Mouse (Mus musculus) hindbrain, embryonic 13.5 days (tissue): ENCODE data around the gene March5. TPM values are rescaled to one million over a fixed set of nuclear protein-coding genes. Genes with fewer than 3 reads are reported as not detected.
"Not testable (repeated sequence)": the region's sequence is repeated elsewhere in the genome, so short reads cannot be mapped to it uniquely, and the experiment has no call there.

Source experiments
- ATAC-seq: fragments of 200-750 bp; cut with Nextera tagmentation; 2 replicates; pipeline ENCODE4 v1.8.0; 2017; ENCODE audit warnings: moderate TSS enrichment; ENCODE audit not compliant: low FRiP score
- H3K27ac ChIP-seq: fragments of 300-500 bp; sonication (generic); 2 replicates; pipeline ENCODE4 v1.5.1; 2015; ENCODE audit warnings: inconsistent platforms, mild to moderate bottlenecking, moderate library complexity
- H3K27me3 ChIP-seq: fragments of 300-500 bp; sonication (generic); 2 replicates; pipeline ENCODE4 v1.6.1; 2015; ENCODE audit warnings: mild to moderate bottlenecking, inconsistent platforms
- H3K36me3 ChIP-seq: fragments of 300-500 bp; sonication (generic); 2 replicates; pipeline ENCODE4 v1.6.1; 2015; ENCODE audit warnings: mild to moderate bottlenecking, inconsistent platforms
- H3K4me1 ChIP-seq: fragments of 300-500 bp; sonication (generic); replicated peaks from 2 replicates; pipeline ENCODE4 v1.6.1; 2015; ENCODE audit warnings: inconsistent platforms
- H3K4me2 ChIP-seq: fragments of 300-500 bp; sonication (generic); 2 replicates; pipeline ENCODE4 v1.6.1; 2015; ENCODE audit warnings: inconsistent platforms, mild to moderate bottlenecking, moderate library complexity
- H3K4me3 ChIP-seq: fragments of 300-500 bp; sonication (generic); 2 replicates; pipeline ENCODE4 v1.5.1; 2015; ENCODE audit warnings: mild to moderate bottlenecking, inconsistent platforms
- H3K9ac ChIP-seq: fragments of 300-500 bp; sonication (generic); 2 replicates; pipeline ENCODE4 v1.6.1; 2015; ENCODE audit warnings: mild to moderate bottlenecking, inconsistent platforms
- H3K9me3 ChIP-seq: fragments of 300-500 bp; sonication (generic); 2 replicates; pipeline ENCODE4 v1.6.1; 2016; ENCODE audit warnings: inconsistent platforms
- whole genome bisulfite sequencing: fragments of 180-500 bp; shearing (Covaris S2); methylation state at CpG from one replicate; pipeline ENCODE4 v1.1.7; 2015; 5-methylcytosine and 5-hydroxymethylcytosine counted together
- polyA plus RNA-seq: library from polyadenylated mRNA; unstranded; fragments of >200 nt; fragmentation: Nextera tagmentation; extraction: Ambion mirVana; gene quantifications from 2 replicates; pipeline ENCODE4 v1.2.1, GENCODE M21; 2015

March5 gene
- polyA plus RNA-seq, 1 experiment from 2014 or later, result 114 TPM

DNA sequence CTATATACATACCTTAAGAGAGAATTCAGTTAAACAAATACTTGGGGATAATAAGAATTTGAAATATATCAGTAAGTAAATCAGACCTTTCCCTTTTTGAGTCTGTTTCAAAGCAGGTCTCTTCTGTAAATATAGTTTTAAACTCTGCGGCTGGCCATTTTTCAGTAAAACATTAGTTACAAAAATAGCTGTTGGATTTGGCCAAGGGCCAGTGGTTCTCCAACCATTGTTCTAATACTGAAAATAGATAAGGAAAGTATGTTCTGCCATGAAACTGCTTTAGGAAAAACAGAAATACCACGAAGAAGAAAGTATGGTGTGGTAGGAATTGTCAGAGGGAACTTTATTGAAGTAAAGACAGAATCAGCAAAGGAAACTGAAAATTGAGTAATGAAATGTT lies 7.4 kb downstream of the March5 start:
- Histone ChIP-seq H3K4me1 (peaks cover 1% of the 10 kb centered on the region), H3K4me2 (no peak overlapping the region), H3K27me3 (no peaks in the 10 kb centered on the region), H3K4me3 (no peak overlapping the region), H3K27ac (no peak overlapping the region), H3K9ac (no peak overlapping the region), H3K36me3 (peaks cover 57% of the 10 kb centered on the region), H3K9me3 (no peaks in the 10 kb centered on the region)
- ATAC-seq, result no peak
- 88% methylated on average over 2 of the region's 2 CpGs for WGBS

GRCm38 (mm10) chr19:37225197-37225862 lies 18.0 kb downstream of the March5 start:
- 84% methylated on average over 6 of the region's 6 CpGs for WGBS
- no peaks in the 10 kb centered on the region for H3K27me3 ChIP-seq
- H3K9ac ChIP-seq, result no peak overlapping the region
- no peak overlapping the region for H3K4me3 ChIP-seq
- H3K4me1 ChIP-seq, result no peaks in the 10 kb centered on the region
- no peak for ATAC-seq
- H3K27ac ChIP-seq, result no peak overlapping the region
- H3K36me3 ChIP-seq, result peaks cover 32% of the 10 kb centered on the region
- H3K9me3 ChIP-seq, result no peaks in the 10 kb centered on the region
- H3K4me2 ChIP-seq, result no peak overlapping the region

GRCm38 (mm10) chr19:37232598-37232997 lies 25.3 kb downstream of the March5 start:
- peaks cover 42% of the 10 kb centered on the region for H3K27me3 ChIP-seq
- 79% methylated on average over 9 of the region's 9 CpGs for WGBS
- not testable (repeated sequence) for H3K4me3 ChIP-seq, ATAC-seq, H3K4me2 ChIP-seq, H3K36me3 ChIP-seq, H3K27ac ChIP-seq, H3K9ac ChIP-seq, H3K9me3 ChIP-seq
- H3K4me1 ChIP-seq, result peaks cover 13% of the 10 kb centered on the region

GRCm38 (mm10) chr19:37233561-37234539 lies 26.5 kb downstream of the March5 start:
- Histone ChIP-seq H3K9ac (peak overlapping the region; percentile 65), H3K9me3 (no peaks in the 10 kb centered on the region), H3K4me1 (peaks cover 23% of the 10 kb centered on the region), H3K4me3 (peak overlapping the region; percentile 50), H3K4me2 (peak overlapping the region; percentile 84), H3K27ac (no peak overlapping the region), H3K36me3 (no peaks in the 10 kb centered on the region), H3K27me3 (peaks cover 46% of the 10 kb centered on the region)
- ATAC-seq, result peak; percentile 82
- WGBS, result 4% methylated on average over 63 of the region's 63 CpGs

DNA sequence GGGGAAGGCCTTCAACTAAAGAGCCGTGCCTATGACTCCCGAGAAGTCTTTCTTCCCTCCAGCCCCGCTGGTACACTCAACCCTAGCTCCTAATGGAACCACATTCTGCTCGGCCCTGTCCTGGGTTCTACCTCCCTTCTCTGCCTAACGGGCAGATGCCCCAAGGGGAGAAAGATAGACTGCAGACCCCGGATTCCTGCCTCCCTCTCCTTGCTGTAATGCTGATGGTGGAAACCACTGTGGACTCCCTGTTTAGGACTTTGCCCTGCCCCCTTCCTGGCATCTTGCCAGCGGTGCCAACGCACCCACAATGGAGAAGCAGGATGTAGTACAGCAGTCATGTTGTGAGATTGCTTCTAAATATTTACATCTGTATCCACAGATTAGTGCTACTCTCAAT lies 28.5 kb downstream of the March5 start:
- peaks cover 23% of the 10 kb centered on the region for H3K4me1 ChIP-seq
- 54% methylated on average over 8 of the region's 8 CpGs for WGBS
- H3K9ac ChIP-seq, result no peak overlapping the region
- H3K4me3 ChIP-seq, result no peak overlapping the region
- H3K27me3 ChIP-seq, result peaks cover 50% of the 10 kb centered on the region
- H3K36me3 ChIP-seq, result no peaks in the 10 kb centered on the region
- no peak overlapping the region for H3K27ac ChIP-seq
- no peak for ATAC-seq
- no peak overlapping the region for H3K4me2 ChIP-seq
- H3K9me3 ChIP-seq, result no peaks in the 10 kb centered on the region

- Histone ChIP-seq H3K27ac (no peak overlapping the region), H3K27me3 (peaks cover 47% of the 10 kb centered on the region), H3K9me3 (no peaks in the 10 kb centered on the region), H3K9ac (no peak overlapping the region), H3K4me3 (no peak overlapping the region), H3K36me3 (no peaks in the 10 kb centered on the region), H3K4me2 (no peak overlapping the region), H3K4me1 (peaks cover 23% of the 10 kb centered on the region)
- 63% methylated on average over 5 of the region's 5 CpGs for WGBS
- ATAC-seq, result no peak
Observed at GRCm38 (mm10) chr19:37237306-37237705, 30.0 kb downstream of the March5 start.

DNA sequence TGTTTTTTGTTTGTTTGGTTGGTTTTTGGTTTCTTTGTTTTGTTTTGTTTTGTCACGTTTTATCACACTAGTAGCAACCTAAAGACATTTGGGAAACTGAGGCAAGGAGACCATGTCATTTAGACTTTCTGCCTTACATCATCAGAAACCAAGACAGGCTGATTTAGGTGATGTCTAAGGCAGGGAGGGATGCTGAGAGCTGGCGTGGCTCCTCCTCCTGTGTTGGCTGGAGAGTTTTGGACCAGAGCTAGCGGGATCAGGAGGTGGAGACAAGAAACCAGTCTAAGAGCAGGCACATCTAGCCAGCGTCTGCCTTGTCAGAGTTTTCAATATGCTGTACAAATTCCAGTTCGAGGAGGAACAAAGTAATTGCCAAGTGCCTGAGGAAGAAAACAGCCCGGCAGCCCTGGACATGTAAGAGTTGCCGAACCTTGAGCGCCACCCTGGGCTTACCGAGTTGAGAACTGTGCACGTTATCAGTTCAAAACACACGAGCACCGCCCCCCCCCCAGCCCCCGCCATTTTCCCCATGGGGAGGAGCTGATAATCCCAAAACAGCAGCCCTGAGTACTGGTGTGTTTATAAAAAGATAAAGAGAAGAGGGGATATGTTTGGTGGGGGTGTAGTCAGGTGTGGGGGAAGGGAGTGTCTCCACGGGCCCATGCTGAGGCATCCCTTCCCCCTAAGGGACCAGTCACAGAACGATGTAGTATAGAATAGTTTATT lies 30.5 kb downstream of the March5 start:
- peaks cover 44% of the 10 kb centered on the region for H3K27me3 ChIP-seq
- 0 out of 2 replicates have a peak, but pooled peaks have one; percentile 19 for ATAC-seq
- H3K9me3 ChIP-seq, result no peaks in the 10 kb centered on the region
- H3K9ac ChIP-seq, result no peak overlapping the region
- H3K4me2 ChIP-seq, result 0 out of 2 replicates have a peak overlapping the region, but pooled peaks have one; percentile 13
- H3K4me1 ChIP-seq, result peaks cover 23% of the 10 kb centered on the region
- 15% methylated on average over 15 of the region's 15 CpGs for WGBS
- no peak overlapping the region for H3K4me3 ChIP-seq
- no peaks in the 10 kb centered on the region for H3K36me3 ChIP-seq
- H3K27ac ChIP-seq, result no peak overlapping the region

- Histone ChIP-seq H3K9me3 (no peaks in the 10 kb centered on the region), H3K27ac (no peak overlapping the region), H3K36me3 (no peaks in the 10 kb centered on the region), H3K4me2 (no peak overlapping the region), H3K4me3 (no peak overlapping the region), H3K4me1 (peaks cover 21% of the 10 kb centered on the region), H3K9ac (no peak overlapping the region), H3K27me3 (peaks cover 38% of the 10 kb centered on the region)
- 8% methylated on average over 7 of the region's 7 CpGs for WGBS
- no peak for ATAC-seq
Observed at GRCm38 (mm10) chr19:37238651-37239050, 31.3 kb downstream of the March5 start.

DNA sequence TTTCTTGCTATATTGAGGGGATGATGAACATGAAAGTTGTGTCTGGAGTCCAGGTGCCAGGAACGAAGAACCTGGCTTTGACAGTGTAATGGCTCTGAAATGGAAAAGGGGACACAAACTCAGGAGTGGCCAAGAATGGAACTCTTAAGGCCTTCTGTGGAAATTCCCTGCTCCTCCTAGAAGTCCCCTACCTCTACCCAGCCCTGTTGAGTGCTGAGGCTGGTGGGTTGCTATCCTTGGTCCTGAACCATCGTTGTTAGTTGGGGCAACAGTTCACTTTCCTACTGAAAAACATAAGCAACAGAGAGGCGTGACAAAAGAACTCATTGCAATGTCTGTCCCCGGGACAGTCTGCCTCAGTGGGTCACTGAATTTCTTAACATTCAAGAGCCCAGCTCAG lies 31.8 kb downstream of the March5 start:
- H3K9ac ChIP-seq, result no peak overlapping the region
- H3K4me1 ChIP-seq, result peaks cover 17% of the 10 kb centered on the region
- H3K27me3 ChIP-seq, result peaks cover 33% of the 10 kb centered on the region
- ATAC-seq, result no peak
- no peaks in the 10 kb centered on the region for H3K36me3 ChIP-seq
- 36% methylated on average over 4 of the region's 4 CpGs for WGBS
- H3K4me3 ChIP-seq, result no peak overlapping the region
- no peak overlapping the region for H3K27ac ChIP-seq
- H3K9me3 ChIP-seq, result no peaks in the 10 kb centered on the region
- H3K4me2 ChIP-seq, result no peak overlapping the region

GRCm38 (mm10) chr19:37241201-37241600 lies 33.9 kb downstream of the March5 start:
- H3K4me1 ChIP-seq, result peaks cover 10% of the 10 kb centered on the region
- ATAC-seq, result no peak
- 75% methylated on average over 5 of the region's 5 CpGs for WGBS
- H3K4me3 ChIP-seq, result no peak overlapping the region
- no peaks in the 10 kb centered on the region for H3K36me3 ChIP-seq
- H3K9ac ChIP-seq, result no peak overlapping the region
- H3K4me2 ChIP-seq, result no peak overlapping the region
- peaks cover 14% of the 10 kb centered on the region; the same call in 1 of the 2 replicates for H3K27me3 ChIP-seq
- H3K9me3 ChIP-seq, result no peaks in the 10 kb centered on the region
- no peak overlapping the region for H3K27ac ChIP-seq

- Histone ChIP-seq H3K36me3 (no peaks in the 10 kb centered on the region), H3K27ac (no peak overlapping the region), H3K27me3 (peaks cover 7% of the 10 kb centered on the region; the same call in 1 of the 2 replicates), H3K9me3 (no peaks in the 10 kb centered on the region), H3K4me2 (no peak overlapping the region), H3K9ac (no peak overlapping the region), H3K4me3 (no peak overlapping the region), H3K4me1 (peaks cover 10% of the 10 kb centered on the region)
- WGBS, result 60% methylated on average over 2 of the region's 2 CpGs
- ATAC-seq, result no peak
Observed at GRCm38 (mm10) chr19:37242707-37243106, 35.4 kb downstream of the March5 start.

- H3K4me1 ChIP-seq, result no peaks in the 10 kb centered on the region
- ATAC-seq, result no peak; the same call in 1 of the 2 replicates
- no peak overlapping the region for H3K4me2 ChIP-seq
- 44% methylated on average over 3 of the region's 3 CpGs for WGBS
- H3K4me3 ChIP-seq, result no peak overlapping the region
- H3K27ac ChIP-seq, result no peak overlapping the region
- no peaks in the 10 kb centered on the region for H3K9me3 ChIP-seq
- no peaks in the 10 kb centered on the region for H3K27me3 ChIP-seq
- no peaks in the 10 kb centered on the region for H3K36me3 ChIP-seq
- no peak overlapping the region for H3K9ac ChIP-seq
Observed at GRCm38 (mm10) chr19:37246859-37247258, 39.5 kb downstream of the March5 start.
